Mouse (Mus musculus) neural tube, embryonic 12.5 days (tissue): Measurements from ENCODE around the gene Atf7ip. TPM values are rescaled to one million over a fixed set of nuclear protein-coding genes. Genes with fewer than 3 reads are reported as not detected.

Source experiments
- ATAC-seq: fragments of 200-750 bp; cut with Nextera tagmentation; 2 replicates; pipeline ENCODE4 v1.8.0; 2017; ENCODE audit warnings: low read depth, mild to moderate bottlenecking, moderate TSS enrichment, moderate library complexity; ENCODE audit not compliant: low FRiP score
- H3K27ac ChIP-seq: fragments of 300-500 bp; sonication (generic); 2 replicates; pipeline ENCODE4 v1.5.1; 2016
- H3K27me3 ChIP-seq: fragments of 300-500 bp; sonication (generic); replicated peaks from 2 replicates; pipeline ENCODE4 v1.6.1; 2016; ENCODE audit warnings: mild to moderate bottlenecking
- H3K36me3 ChIP-seq: fragments of 300-500 bp; sonication (generic); 2 replicates; pipeline ENCODE4 v1.6.1; 2016; ENCODE audit warnings: mild to moderate bottlenecking
- H3K4me1 ChIP-seq: fragments of 300-500 bp; sonication (generic); 2 replicates; pipeline ENCODE4 v1.6.1; 2016
- H3K4me2 ChIP-seq: fragments of 300-500 bp; sonication (generic); replicated peaks from 2 replicates; pipeline ENCODE4 v1.6.1; 2016; ENCODE audit warnings: mild to moderate bottlenecking
- H3K4me3 ChIP-seq: fragments of 300-500 bp; sonication (generic); 2 replicates; pipeline ENCODE4 v1.5.1; 2016
- H3K9ac ChIP-seq: fragments of 300-500 bp; sonication (generic); 2 replicates; pipeline ENCODE4 v1.6.1; 2016; ENCODE audit warnings: mild to moderate bottlenecking
- H3K9me3 ChIP-seq: fragments of 300-500 bp; sonication (generic); 2 replicates; pipeline ENCODE4 v1.6.1; 2016; ENCODE audit warnings: mild to moderate bottlenecking
- WGBS: fragments of 180-500 bp; shearing (Covaris S2); methylation state at CpG from one replicate; pipeline ENCODE4 v1.1.7; 2016; 5-methylcytosine and 5-hydroxymethylcytosine counted together
- polyA plus RNA-seq: library from polyadenylated mRNA; unstranded; fragments of >200 nt; fragmentation: Nextera tagmentation; extraction: Ambion mirVana; gene quantifications from 2 replicates; pipeline ENCODE4 v1.2.1, GENCODE M21; 2016

Gene Atf7ip
- polyA plus RNA-seq, 1 experiment from 2014 or later: 56.4 TPM

DNA sequence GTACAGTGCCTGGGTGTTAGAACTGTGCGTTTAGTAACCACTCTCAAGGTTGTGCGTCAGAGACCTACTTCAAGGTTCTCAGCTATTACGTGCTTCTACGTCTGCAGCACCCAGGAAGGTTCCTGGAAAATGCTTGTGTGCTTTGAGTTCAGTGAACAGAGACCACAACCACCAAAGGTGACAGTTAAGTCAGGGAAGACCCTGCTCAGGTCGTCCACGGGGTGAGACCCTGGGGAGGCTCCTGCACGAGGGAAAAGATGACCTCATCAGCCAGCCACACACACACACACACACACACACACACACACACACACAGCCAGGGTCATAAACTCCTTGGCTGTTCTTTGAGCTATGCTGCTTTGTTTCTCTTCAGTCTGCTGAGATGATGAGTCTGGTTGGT is 96.6 kb downstream of the Atf7ip start:
- no peak for ATAC-seq

DNA sequence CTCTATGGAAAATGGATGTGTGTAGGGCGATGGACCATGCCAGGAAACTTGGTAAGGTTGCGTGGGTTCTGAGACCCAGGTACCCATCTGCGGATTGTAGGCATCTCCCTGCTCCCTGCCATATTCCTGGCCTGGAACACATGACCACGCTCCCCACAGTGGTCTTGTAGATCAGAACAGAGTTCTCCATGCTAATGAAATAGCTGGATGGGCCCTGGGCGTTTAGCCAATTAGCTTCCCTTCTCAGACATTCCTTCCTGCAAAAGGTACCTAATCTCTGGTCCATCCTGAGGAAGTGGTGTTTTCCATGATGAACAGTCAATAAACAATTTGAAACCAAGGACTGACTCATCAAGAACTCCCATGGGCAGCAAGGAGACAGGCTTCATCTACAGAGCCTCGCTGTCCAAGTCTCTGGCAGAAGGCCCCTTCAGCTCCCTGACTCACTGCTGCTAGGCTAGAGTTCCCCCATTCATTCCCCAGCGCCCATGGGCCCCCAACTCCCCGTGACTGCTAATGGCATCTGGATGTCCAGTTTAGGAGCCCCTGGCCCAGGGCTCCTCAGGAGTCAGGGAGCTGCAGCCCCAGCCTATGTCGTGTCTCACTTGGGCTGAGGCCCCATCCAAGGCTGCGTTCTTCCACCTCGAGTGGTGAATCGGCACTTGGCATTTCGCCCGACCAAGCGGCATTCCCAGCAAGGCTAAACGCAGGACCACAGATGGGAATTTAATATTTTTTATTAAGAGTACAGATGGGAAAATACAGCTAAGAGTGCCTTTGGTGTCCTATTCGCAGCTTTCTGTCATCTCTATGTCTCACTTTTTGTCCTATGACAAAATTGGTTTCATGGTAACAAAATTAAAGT is 105.6 kb downstream of the Atf7ip start:
- peaks cover 8% of the 10 kb centered on the region; the same call in 1 of the 2 replicates for H3K9me3 ChIP-seq
- H3K4me2 ChIP-seq: no peak overlapping the region
- 97% methylated on average over 17 of the region's 17 CpGs for WGBS
- H3K9ac ChIP-seq: no peak overlapping the region
- ATAC-seq: no peak
- H3K27me3 ChIP-seq: no peaks in the 10 kb centered on the region
- no peak overlapping the region for H3K27ac ChIP-seq
- H3K4me3 ChIP-seq: no peak overlapping the region
- H3K4me1 ChIP-seq: no peaks in the 10 kb centered on the region
- H3K36me3 ChIP-seq: peaks cover 45% of the 10 kb centered on the region

More for the DNA sequence above, 96.6 kb downstream of the Atf7ip start:
- Histone ChIP-seq H3K27ac (no peak overlapping the region), H3K36me3 (peaks cover 83% of the 10 kb centered on the region), H3K9me3 (no peaks in the 10 kb centered on the region), H3K9ac (no peak overlapping the region), H3K27me3 (no peaks in the 10 kb centered on the region), H3K4me2 (no peak overlapping the region), H3K4me3 (no peak overlapping the region), H3K4me1 (no peaks in the 10 kb centered on the region)
- WGBS: 89% methylated on average over 7 of the region's 7 CpGs

DNA sequence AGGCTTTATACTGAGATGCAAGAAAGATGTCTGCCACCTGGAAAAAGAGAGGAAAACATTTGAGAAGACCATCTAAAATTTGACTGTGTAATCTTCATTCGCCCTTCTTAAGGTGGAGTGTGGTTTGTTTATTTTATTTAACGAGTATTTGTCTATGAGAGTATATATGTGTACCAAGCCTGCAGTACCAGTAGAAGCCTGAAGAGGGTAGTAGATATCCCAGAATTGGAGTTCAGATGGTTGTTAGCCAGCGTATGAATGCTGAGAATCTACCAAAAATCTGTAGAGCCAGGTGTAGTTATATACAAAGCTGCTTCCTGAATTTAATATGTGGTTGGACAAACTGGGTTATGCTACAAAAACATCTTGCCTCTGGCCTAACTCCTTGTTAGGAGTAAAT is 106.3 kb downstream of the Atf7ip start:
- H3K9ac ChIP-seq: no peak overlapping the region
- 97% methylated on average over 3 of the region's 3 CpGs for WGBS

DNA sequence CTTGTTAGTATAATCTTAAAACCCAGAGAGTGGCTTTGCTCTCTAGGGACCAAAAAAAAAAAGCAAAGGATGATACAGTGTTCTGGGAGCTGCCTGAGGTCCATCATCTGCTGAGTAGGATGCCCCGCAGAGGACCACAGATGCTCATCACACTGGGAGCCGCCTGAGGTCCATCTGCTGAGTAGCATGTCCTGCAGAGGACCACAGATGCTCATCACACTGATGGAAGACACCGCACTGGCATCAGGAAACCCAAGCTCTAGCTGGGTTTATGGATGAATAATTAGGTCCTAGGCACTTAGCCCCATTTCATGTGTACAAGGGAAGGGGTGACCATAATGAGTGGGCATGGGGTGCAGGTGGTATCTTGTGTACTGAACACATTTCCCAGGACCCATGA is 108.2 kb downstream of the Atf7ip start:
- Histone ChIP-seq H3K4me2 (no peak overlapping the region), H3K27ac (no peak overlapping the region), H3K4me1 (no peaks in the 10 kb centered on the region), H3K9me3 (peaks cover 8% of the 10 kb centered on the region; the same call in 1 of the 2 replicates), H3K4me3 (no peak overlapping the region), H3K9ac (no peak overlapping the region), H3K27me3 (no peaks in the 10 kb centered on the region), H3K36me3 (peaks cover 22% of the 10 kb centered on the region)
- WGBS: 82% methylated on average over 3 of the region's 3 CpGs
- ATAC-seq: no peak

More for the DNA sequence above, 106.3 kb downstream of the Atf7ip start:
- Histone ChIP-seq H3K4me3 (no peak overlapping the region), H3K4me2 (no peak overlapping the region), H3K4me1 (no peaks in the 10 kb centered on the region), H3K36me3 (peaks cover 38% of the 10 kb centered on the region), H3K27ac (no peak overlapping the region), H3K27me3 (no peaks in the 10 kb centered on the region), H3K9me3 (peaks cover 8% of the 10 kb centered on the region; the same call in 1 of the 2 replicates)
- ATAC-seq: no peak

- H3K4me2 ChIP-seq: no peak overlapping the region
- H3K9me3 ChIP-seq: no peaks in the 10 kb centered on the region
- no peak for ATAC-seq
- H3K27ac ChIP-seq: no peak overlapping the region
- no peaks in the 10 kb centered on the region for H3K4me1 ChIP-seq
- no peak overlapping the region for H3K9ac ChIP-seq
- H3K27me3 ChIP-seq: no peaks in the 10 kb centered on the region
- 53% methylated on average over 17 of the region's 17 CpGs for WGBS
- no peaks in the 10 kb centered on the region for H3K36me3 ChIP-seq
- no peak overlapping the region for H3K4me3 ChIP-seq
Measured at GRCm38 (mm10) chr6:136620361-136621139, 114.6 kb downstream of the Atf7ip start.

- Histone ChIP-seq H3K4me2 (no peak overlapping the region), H3K4me3 (no peak overlapping the region), H3K27ac (no peak overlapping the region), H3K36me3 (no peaks in the 10 kb centered on the region), H3K9me3 (no peaks in the 10 kb centered on the region), H3K27me3 (no peaks in the 10 kb centered on the region), H3K9ac (no peak overlapping the region), H3K4me1 (no peaks in the 10 kb centered on the region)
- 91% methylated on average over 12 of the region's 12 CpGs for WGBS
- ATAC-seq: no peak
Measured at GRCm38 (mm10) chr6:136625421-136625820, 119.5 kb downstream of the Atf7ip start.

DNA sequence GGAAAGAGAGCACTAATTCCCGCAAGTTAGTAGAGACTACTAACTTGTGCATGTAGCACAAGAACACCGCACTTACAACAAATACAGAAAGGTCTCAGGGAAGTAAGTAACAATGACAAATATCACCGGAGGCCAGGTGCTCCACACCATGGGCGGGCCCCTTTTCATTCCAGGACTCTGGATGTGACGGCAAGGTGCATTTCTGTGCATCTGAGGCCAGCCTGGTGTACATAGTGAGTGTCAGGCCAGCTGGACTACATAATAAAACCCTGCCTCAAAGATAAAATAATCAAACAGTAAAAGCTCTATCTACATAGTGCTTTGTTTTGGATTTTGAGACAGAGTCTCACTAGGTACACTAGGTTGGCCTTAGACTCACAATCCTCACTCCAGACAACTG is 123.7 kb downstream of the Atf7ip start:
- no peaks in the 10 kb centered on the region for H3K9me3 ChIP-seq
- 95% methylated on average over 5 of the region's 5 CpGs for WGBS
- no peaks in the 10 kb centered on the region for H3K27me3 ChIP-seq
- no peak overlapping the region for H3K27ac ChIP-seq
- H3K4me2 ChIP-seq: no peak overlapping the region
- no peak overlapping the region for H3K9ac ChIP-seq
- no peak for ATAC-seq
- no peak overlapping the region for H3K4me3 ChIP-seq
- no peaks in the 10 kb centered on the region for H3K4me1 ChIP-seq
- no peaks in the 10 kb centered on the region for H3K36me3 ChIP-seq

- no peak overlapping the region for H3K4me3 ChIP-seq
- H3K9me3 ChIP-seq: no peaks in the 10 kb centered on the region
- no peaks in the 10 kb centered on the region for H3K27me3 ChIP-seq
- H3K27ac ChIP-seq: no peak overlapping the region
- no peaks in the 10 kb centered on the region for H3K4me1 ChIP-seq
- ATAC-seq: no peak
- H3K4me2 ChIP-seq: no peak overlapping the region
- H3K9ac ChIP-seq: no peak overlapping the region
- WGBS: 91% methylated on average over 8 of the region's 8 CpGs
- H3K36me3 ChIP-seq: no peaks in the 10 kb centered on the region
Measured at GRCm38 (mm10) chr6:136631519-136631918, 125.6 kb downstream of the Atf7ip start.

DNA sequence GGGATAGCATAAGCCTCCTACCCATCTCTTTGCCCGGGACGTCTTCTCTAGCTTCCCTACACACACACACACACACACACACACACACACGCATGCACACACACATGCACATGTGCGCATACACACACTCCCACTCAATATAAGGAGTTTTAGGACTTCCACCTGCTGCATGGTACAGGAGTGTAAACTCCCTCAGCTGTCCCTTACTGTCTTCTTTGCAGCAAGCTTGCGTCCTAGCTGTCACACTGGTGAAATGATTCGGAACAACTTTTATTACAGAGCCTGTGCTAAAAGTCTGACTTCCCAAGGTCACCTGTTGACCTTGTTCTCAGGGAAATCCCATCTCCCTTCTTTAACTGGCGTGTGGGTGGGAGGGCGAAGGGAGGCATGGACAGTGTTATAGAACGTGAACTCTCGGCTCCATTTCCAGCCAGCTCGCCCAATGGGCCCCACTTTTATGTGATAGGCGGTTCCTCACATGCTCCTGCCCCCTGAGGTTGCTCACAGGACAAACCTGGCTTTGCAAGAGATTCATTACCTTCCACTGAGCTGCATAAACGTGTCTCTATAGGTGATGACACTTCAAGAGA is 126.1 kb downstream of the Atf7ip start:
- Histone ChIP-seq H3K9ac (no peak overlapping the region), H3K4me1 (no peaks in the 10 kb centered on the region), H3K36me3 (no peaks in the 10 kb centered on the region), H3K27me3 (no peaks in the 10 kb centered on the region), H3K4me2 (no peak overlapping the region), H3K27ac (no peak overlapping the region), H3K4me3 (no peak overlapping the region), H3K9me3 (no peaks in the 10 kb centered on the region)
- ATAC-seq: no peak
- 87% methylated on average over 13 of the region's 13 CpGs for WGBS

GRCm38 (mm10) chr6:136633154-136633553 is 127.2 kb downstream of the Atf7ip start:
- no peak overlapping the region for H3K27ac ChIP-seq
- H3K36me3 ChIP-seq: no peaks in the 10 kb centered on the region
- no peak for ATAC-seq
- no peak overlapping the region for H3K9ac ChIP-seq
- no peak overlapping the region for H3K4me3 ChIP-seq
- no peaks in the 10 kb centered on the region for H3K4me1 ChIP-seq
- H3K4me2 ChIP-seq: no peak overlapping the region
- H3K27me3 ChIP-seq: no peaks in the 10 kb centered on the region
- no peaks in the 10 kb centered on the region for H3K9me3 ChIP-seq
- 93% methylated on average over 3 of the region's 3 CpGs for WGBS

- no peak for ATAC-seq
- no peak overlapping the region for H3K27ac ChIP-seq
- no peaks in the 10 kb centered on the region for H3K36me3 ChIP-seq
- H3K9me3 ChIP-seq: no peaks in the 10 kb centered on the region
- H3K9ac ChIP-seq: no peak overlapping the region
- no peak overlapping the region for H3K4me3 ChIP-seq
- no peaks in the 10 kb centered on the region for H3K27me3 ChIP-seq
- no peaks in the 10 kb centered on the region for H3K4me1 ChIP-seq
- no peak overlapping the region for H3K4me2 ChIP-seq
- 85% methylated on average over 6 of the region's 6 CpGs for WGBS
Measured at GRCm38 (mm10) chr6:136633719-136634118, 127.8 kb downstream of the Atf7ip start.

DNA sequence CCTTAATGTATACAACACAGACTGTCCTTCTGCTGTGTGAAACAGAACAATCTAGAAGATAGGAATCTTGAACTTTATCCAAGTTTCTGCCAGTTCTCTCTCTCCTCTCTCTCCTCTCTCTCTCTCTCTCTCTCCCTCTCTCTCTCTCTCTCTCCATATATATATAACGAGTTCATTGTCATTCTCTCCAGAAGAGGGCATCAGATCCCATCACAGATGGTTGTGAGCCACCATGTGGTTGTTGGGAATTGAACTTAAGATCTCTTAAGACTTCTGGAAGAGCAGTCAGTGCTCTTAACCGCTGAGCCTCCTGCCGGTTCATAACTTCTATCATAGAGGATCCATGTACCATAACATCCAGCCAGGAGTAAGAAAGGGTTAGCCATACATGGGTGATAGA is 129.0 kb downstream of the Atf7ip start:
- Histone ChIP-seq H3K27me3 (no peaks in the 10 kb centered on the region), H3K4me3 (no peak overlapping the region), H3K4me2 (no peak overlapping the region), H3K4me1 (no peaks in the 10 kb centered on the region), H3K9ac (no peak overlapping the region), H3K9me3 (no peaks in the 10 kb centered on the region), H3K36me3 (no peaks in the 10 kb centered on the region), H3K27ac (no peak overlapping the region)
- WGBS: 72% methylated on average over 3 of the region's 3 CpGs
- no peak for ATAC-seq
